Mouse (Mus musculus) common myeloid progenitor, adult 5-6 weeks (primary cell): ENCODE data around the gene Pus10. TPM values are rescaled to one million over a fixed set of nuclear protein-coding genes. Genes with fewer than 3 reads are reported as not detected.

Source experiments
- ATAC-seq: replicated peaks from 2 replicates; pipeline ENCODE4 v1.8.0; 2016; ENCODE audit warnings: low read depth, mild to moderate bottlenecking, moderate TSS enrichment, inconsistent platforms; ENCODE audit not compliant: poor library complexity, severe bottlenecking
- total RNA-seq: library from RNA; stranded (forward); fragments of 200-1000, 187-1606 nt; gene quantifications from 2 replicates; pipeline ENCODE4 v1.2.3, GENCODE M21; 2017

The Pus10 gene
- total RNA-seq, 1 experiment from 2014 or later, result 73.4 TPM

DNA sequence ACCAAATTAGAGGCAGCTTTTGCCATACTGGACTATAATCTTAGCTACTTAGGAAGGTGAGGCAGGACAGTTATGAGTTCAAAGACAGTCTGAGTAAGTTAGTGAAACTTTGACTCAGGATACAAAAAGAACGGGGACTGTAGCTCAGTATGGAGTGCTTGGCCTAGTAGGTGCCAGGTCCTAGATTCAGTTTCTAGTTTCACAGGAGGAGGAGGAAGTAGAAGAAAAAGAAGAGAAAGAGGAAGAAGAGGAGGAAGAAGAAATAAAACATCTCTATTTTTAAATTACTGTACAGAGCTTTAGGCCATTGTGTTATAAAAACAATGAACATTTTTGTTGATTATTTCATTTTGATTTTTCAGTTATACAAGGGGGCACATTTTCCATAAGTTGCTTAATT is 22.6 kb downstream of the Pus10 start:
- no peak for ATAC-seq

DNA sequence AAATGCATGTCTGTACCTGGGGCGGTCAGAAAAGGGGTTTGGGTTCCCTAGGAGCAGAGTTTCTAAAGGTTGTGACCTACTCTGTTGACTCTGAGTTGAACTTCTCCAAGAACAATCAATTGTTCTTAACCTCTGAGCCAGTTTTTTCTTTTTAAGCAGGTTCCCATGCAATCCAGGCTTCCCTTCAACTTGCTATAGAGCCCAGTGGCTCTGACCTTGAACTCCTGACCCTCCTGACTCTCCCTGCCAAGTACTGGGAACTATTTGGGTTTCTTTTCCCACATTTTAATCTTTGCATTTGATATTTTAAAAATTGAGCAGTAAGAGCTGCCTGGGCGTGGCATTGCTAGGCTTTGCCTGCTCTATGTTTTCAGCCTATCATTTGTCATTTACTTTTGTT is 27.8 kb downstream of the Pus10 start:
- no peak for ATAC-seq

DNA sequence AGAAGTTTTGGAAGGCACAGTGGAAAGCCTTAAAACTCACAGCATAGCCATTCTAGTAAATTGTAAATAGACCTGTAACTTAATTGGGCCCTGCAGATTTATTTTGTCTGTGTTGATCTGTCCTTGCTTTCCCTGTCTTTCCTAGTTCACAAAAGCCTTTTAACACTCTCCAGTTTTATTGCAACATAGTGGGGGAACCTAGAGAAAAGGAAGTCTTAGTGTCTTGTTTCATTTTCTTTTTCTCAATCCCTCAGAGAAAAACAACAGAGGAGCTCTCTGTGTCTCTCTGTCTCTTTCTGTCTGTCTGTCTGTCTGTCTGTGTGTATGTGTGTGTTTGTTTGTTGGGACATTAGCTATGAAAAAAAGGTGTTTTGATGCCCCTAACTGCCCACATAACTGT is 30.4 kb downstream of the Pus10 start:
- peak; percentile 60; the same call in 1 of the 2 replicates for ATAC-seq

DNA sequence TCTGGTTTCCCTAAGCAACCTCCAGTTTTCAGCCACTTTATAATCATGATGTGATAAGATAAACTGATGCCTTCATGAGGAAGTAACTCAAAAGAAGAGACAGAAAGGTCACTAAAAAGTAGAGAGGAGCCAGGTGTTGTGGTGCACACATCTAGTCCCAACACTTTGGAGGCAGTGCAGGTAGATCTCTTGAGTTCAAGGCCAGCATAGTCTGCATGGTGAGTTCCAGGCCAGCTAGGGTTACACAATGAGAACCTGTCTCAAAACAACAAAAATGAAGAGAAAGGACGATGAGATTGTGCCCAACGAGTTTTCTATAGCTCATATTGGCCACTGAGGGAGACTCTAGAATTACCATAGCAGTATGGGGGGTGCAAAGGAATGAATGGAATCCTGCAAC is 33.1 kb downstream of the Pus10 start:
- no peak for ATAC-seq

DNA sequence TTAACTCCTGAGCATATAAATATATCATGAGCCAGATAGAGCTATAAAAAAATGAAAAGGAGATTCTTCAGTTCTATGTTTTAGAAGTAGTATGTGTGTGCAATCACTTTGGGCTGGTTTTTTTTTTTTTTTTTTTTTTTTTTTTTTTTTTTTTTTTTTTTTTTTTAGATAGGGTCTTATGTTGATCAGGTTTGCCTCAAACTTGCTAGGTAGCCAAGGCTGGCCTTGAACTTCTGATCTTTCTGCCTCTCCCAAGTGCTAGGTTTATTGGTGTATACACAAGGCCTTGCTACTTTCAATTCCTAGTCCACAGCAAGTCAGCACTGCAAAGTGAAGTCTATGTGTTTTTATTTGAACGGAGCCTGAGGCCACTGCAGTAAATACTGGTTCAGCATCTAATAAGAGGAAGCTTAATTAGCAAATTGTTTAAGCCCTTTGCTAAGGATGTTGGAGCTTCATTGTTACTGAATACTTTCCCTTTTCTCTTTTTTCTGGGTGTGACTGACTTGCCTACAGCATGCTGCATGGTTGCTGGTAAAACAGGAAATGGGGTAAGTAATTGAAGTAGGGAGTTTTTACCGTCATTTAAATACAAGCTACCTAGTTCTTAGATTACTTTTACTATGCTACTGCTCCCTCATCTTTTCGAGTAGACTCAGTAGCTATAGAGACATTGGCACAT is 34.1 kb downstream of the Pus10 start:
- ATAC-seq, result no peak

DNA sequence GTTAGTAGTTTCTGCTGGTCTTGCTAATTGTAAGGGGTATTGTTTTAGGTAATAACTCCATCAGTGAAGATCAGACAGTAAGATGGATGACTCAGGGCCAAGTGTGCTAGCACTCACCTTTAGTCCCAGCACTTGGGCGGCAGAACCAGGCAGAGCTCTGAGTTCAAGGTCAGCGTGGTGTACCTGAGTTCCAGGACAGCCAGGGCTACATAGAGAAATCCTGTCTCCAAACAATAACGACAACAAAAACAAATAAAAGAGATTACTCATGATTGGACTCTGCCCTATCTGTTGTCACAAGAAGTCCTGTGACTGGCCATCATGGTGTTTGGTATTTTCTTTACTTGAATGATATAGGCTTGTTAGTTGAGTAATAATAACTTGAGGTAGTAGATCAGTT is 36.4 kb downstream of the Pus10 start:
- no peak for ATAC-seq

DNA sequence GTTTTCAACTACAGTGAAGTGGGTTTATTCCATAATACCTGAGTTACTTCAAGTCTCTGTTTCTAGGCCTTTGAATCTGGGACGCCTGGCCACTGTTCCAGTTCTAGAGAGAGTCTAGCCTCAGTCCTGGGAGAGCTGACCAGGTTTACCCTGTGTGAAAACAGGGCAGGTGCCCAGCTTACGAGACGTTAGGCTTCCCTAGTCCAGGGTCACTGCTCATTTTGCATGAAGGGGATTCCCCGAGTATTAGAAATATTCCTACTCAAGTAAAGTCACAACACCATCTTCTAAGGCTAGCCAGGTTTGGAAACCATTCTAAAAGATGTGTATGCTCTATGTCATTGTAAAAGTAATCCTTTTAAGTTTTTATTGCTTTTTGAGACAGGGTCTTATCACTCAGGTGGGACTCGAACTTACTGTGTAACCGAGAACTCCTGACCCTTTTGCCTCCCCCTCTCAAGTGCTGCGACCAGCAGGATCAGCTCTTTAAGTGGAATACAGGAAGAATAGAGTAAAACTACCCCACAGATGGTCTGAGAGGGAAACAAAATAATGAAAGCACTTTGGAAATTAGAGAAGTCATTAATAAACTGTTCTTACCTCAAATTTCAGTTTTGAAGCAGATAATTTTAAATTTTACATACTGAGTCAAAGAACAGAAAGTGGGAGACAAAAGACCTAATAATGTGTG is 39.3 kb downstream of the Pus10 start:
- ATAC-seq, result no peak

DNA sequence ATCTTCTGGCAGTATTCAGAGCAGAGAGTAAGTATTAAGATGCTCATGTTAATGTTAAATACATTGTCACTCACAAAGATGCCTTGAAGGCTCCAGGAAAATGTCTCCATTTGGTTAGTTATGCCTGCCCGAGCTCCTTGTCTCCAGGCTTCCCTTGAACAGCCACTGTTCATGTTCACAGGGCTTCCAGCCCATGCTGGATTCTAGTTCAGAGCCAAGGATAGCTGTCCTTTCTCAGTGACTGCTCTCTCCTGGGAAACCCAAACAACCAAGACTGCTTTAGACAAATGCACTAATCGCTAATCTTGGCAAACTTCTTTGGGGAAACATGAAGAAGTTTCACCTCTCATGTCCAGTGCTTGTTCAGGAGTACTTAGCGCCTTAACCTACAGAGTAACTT is 46.8 kb downstream of the Pus10 start:
- no peak for ATAC-seq

DNA sequence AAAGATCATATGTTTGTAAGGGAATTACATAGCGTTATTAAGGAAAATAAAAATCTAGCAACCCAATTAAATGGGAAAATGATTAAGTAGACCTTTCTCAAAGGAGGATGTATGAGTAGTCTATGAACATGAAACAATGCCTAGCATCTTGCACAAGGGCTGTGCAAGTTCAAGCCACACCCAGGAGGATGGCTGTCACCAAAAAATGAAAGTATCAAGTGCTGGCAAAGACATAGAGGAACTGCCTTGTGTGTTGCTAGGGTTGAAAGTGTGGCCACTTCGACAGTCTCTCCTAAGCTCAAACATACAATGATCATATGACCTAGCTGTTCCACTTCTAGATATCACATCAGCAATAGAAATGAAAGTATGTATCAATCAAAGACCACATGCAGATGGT is 53.4 kb downstream of the Pus10 start:
- no peak for ATAC-seq

DNA sequence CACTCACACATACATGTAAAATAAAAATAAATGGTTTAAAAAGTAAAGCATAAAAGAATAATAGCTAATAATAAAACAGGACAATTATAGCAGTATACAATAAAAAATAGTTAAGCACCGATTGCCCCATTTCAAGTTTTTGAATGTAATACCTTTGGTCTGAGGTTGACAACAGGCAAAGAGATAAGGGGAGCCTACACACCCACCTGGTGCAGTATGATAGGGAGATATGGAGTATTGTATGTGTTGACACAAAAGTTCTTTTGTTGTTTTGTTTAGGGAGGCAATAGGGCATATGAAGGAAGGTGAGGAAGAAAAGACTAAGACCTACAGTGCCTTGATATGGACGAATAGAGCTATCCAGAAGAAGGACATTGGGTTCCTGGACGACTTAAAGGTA is 54.4 kb downstream of the Pus10 start:
- no peak for ATAC-seq

DNA sequence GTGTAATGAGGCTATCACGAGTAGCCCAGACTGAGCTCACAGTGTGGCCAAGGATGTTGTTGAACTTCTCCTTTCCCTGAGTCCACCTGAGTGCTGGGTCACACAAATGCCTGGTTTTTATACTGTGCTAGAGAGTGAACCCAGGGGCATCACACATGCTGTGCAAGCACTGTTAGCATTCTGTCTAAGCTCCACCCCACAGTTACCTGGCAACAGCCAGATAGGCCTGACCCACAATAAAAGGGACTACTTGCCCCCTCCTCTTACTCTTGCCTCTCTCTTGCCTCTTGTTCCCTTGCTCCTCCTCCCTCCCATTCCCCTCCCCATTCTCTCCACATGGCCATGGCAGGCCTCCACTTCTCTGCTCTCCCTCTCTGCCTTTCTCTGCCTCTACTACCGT is 56.9 kb downstream of the Pus10 start:
- no peak for ATAC-seq

DNA sequence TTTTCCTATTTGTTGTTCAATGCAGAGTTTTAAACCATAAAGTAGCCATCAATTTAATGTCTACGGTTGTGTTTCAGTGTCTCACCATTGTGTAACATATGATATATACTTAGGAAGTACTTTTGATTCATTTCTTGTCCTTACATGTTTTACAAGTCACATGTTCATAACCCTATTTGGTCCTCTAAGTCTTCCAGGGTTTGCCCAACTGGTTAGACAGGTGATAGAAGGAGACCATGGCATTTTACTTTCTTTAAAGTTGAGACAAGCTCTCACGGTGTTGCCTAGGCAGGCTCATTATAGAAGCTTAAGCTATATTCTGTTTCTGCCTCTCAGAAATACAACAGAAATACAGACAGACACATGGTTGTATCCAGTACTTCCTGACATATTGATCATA is 60.4 kb downstream of the Pus10 start:
- no peak for ATAC-seq

DNA sequence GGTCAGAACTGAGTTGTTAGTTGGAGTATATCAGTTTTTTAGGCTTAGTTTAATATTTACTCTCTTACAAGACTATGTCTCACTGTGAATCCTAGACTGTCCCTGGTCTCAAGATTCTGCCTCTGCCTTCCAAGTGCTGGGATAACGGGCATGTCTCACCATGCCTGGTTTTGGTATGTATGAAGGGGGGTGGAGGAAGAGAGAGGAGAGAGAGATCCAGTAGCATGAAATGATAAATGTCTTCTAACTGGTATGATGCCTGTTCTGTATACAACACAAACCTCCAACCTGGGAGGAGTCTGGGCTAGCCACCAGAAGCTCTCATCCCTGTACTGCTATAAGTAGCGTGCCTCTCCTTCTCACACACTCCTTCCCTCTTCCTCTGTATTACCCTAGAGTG is 61.0 kb downstream of the Pus10 start:
- no peak for ATAC-seq

DNA sequence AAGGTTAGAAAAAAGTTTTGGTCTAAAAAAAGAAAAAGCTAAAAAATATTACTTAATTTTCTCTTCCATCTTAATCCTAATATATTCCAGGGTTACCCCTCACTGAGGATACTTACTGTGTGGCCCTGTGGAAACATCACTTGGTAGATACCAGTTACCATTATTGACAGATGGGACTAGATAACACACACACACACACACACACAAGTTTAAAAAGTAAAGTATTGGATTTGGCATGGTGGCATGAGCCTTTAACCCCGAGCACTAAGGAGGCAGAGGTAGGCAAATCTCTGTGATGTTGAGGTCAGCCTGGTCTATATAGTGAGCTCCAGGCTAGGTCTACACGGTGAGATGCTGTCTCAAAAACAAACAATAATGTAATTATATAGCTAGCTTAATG is 62.7 kb downstream of the Pus10 start:
- no peak for ATAC-seq

DNA sequence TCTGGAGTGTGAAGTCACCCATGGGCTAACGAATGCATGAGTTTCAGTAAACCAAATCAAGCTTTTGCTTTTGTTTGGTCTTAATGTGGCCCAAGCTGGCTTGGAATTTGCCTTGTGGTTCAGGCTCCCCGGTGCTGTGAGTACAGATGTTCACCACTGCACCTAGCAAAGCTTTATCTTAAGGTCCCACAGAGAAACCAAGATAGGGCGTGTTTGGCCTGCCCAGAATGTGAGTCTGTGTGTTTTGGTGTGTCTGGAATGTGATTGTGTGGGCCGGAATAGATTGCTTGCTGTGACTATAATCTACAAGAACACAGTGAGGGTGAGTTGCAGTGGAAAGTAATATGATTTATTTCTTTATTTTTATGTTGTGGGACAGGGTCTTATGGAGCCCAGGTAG is 64.6 kb downstream of the Pus10 start:
- no peak; the same call in 1 of the 2 replicates for ATAC-seq

DNA sequence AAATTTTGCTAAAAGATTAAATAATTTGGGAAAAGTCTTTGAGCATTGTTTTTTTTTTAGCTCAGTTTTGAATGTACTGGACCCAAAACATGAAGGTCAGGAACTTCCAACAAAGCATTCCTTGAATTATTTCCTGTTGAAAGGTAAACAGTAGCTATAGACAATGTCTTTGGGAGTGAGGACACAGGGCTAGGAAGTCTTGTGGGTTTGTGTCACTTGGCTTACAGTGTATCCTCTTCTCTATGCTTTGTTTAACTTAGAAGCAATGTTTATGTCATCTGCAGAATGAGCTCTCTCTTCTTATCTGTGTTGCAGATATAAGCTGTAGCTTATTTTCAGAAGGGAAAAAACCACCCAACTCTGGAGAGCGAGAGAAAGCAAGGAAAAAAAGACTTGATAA is 67.4 kb downstream of the Pus10 start:
- ATAC-seq, result no peak

DNA sequence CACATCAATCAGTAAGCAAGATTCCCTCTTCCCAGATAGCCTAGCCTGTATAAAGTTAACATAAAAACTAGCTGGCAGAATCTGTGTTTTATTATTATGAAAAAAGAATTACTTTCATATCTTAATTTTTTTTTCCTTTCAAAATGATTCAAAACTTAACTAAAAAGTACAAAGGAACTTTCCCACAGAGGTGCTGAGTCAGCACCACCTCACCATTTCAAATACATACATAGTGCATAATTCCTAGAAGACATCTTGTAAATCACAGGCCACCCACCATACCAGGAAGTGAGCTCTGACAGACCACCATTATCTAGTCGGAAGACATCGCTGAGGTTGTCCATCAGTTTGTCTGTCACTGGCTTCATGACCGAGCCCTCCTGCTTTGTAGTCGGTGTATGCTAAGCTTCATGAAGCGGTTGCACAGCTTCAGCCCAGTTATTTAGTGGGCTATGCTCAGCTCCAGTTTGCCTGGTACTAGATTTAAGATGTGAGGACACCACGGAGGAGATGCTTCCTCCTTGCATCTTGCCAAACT is 69.3 kb downstream of the Pus10 start:
- no peak for ATAC-seq

DNA sequence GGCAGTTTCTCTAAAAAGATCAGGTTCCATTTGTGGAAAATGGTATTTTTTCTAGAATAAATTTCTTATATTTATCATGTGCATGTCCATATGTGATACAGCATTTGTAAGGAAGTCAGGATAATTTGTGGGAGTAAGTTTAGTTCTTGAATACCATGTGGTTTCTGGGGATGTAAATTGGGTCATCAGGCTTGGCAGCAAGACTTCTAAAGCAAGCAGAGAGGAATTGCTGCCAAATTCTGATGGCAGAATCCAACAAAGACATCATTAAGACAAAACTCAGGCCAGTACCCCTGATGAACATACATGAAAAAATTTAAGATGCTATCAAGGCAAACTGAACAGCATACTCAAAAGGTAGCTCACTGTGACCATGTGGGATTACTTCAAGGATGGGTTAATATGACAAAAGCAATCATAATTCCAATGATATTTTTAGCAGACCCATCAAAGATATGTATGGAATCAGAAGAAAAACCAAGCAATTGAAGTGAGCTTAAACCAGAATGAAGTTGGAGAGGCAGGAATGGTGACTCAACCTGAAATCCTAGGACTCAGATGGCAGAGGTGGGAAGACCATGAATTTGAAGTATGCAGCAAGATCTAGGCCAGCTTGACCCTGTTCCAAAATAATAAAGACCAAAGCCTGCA is 70.5 kb downstream of the Pus10 start:
- no peak for ATAC-seq

DNA sequence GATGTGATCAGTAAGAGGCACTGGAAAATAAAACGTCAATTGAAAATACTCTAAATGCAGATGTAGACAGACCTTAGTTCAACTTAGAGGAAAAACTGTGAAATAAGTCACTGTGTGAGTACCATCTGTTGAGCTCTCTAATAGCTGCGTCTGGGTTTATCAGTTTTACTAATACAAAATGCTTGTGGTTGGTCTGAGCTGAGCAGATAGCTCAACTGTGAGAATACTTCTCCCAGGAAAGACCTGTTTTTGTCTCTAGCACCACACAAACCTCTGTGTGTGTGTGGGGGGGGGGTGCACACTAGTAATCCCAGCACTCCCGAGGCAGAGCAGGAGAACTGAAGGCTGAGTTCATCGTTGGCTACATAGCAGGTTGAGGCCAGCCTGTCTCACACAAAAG is 75.4 kb downstream of the Pus10 start:
- ATAC-seq, result no peak; the same call in 1 of the 2 replicates

DNA sequence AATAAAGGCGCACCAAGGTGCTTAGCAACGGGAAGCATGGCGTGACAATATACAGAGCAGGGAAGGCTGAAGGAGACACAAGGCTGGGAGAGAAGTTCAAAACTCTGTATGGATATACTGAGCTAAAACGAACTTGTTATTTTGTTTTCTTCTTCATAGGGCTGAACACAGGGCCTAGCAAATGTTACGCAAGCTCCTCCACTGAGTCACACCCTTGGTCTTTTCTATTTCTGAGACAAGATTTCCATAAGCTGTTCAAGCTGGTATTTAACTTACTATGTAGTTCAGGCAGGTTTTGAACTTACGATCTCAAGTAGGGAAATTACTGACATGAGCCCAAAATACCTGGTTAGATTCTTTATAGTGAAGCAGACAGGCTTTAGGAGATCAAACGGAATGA is 75.9 kb downstream of the Pus10 start:
- no peak for ATAC-seq

DNA sequence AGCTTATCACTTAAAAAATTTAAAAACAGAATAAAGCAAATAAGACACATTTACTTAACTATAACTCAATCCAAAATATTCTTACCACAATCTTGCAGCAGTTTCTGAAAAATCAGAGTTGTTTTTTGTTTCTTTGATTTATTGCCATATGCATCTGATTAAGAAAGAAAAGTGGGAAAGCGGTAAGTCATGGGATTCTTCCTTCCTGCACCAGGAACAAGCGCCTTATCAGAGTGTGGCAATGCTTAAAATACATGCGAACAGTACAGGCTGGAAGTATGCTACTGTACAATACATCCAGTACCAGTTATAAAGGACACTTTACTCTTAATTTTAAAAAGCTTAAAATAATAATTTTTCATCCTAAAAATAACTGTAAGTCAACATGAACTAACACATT is 78.9 kb downstream of the Pus10 start:
- no peak for ATAC-seq
